Mouse (Mus musculus): ENCODE results near the gene Sarnp. TPM values are rescaled to one million over a fixed set of nuclear protein-coding genes. Genes with fewer than 3 reads are reported as not detected.

The Sarnp gene
- total RNA-seq, 2 experiments from 2014 or later, result 38.0 to 39.1 TPM

DNA sequence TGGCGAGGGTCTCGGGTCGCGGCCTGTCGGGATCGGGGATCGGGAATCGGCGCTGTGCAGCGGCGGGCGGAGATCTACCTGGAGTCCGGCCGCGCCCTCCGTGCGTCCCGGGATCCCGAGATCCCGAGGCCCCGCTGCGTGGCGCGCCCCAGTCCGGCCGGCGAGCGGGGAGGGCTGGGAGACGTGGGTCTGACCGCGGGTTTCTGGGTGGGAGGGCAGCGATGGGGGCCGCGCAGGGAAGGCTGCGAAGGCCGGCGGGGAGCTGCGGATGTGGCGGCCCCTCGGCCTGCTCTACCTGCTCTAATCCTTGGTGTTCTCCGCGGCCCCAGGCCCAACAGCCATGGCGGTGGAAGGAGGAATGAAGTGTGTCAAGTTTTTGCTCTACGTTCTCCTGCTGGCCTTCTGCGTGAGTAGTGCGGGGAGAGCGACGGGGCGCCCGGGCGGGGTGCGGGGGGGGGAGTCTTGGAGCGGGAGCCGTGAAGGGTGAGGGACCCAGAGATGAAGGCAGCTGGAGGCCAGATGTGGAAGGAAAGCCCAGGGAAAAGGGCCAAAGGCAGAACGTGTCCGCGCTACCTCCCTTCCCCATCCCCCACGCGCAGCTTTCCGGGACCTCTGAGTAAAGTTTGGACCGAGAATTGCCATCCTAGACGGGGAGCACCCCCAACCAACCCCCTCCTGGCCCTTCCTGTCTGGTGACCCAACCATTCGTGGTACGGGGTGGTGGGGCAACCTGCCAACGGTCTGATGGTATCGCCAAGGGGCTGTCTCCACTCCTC is 93.1 kb downstream of the Sarnp start:
- intact Hi-C loops (cut with DNase I), result no loop called here

DNA sequence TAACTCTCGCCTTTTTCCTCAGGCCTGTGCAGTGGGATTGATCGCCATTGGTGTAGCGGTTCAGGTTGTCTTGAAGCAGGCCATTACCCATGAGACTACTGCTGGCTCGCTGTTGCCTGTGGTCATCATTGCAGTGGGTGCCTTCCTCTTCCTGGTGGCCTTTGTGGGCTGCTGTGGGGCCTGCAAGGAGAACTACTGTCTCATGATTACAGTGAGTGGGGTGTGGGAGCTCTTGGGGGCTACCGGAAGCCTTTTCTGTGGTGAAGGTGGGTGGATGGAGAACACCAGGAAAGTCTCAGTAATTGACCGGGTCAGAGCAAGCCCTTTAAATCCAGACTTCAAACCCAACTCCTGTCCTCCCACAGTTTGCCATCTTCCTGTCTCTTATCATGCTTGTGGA is 94.3 kb downstream of the Sarnp start:
- intact Hi-C loops (cut with DNase I), result no loop called here
- DNase-seq, result no peak

More for the DNA sequence above, 93.1 kb downstream of the Sarnp start:
- DNase-seq, result peak; percentile 51 to 69

DNA sequence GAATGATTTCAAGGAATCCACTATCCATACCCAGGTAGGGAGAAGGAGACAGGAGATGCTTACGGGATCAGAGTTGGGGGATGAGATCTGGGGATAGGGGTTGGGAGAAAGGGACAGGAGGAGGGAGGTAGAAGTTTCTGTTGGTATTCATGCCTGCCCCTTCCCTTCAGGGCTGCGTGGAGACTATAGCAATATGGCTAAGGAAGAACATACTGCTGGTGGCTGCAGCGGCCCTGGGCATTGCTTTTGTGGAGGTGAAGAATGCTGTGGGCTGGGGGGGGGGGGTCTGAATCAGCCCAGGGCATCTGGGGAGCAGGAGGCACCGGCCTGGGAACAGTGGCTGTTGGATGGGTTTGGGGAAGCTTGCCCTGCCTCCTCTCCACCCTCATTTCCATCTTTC is 95.1 kb downstream of the Sarnp start:
- intact Hi-C loops (cut with DNase I), result loop anchor here (2.0 kb wide), 1 partner anchor 33 kb away; no protein-coding TSS in a partner anchor
- no peak for DNase-seq

DNA sequence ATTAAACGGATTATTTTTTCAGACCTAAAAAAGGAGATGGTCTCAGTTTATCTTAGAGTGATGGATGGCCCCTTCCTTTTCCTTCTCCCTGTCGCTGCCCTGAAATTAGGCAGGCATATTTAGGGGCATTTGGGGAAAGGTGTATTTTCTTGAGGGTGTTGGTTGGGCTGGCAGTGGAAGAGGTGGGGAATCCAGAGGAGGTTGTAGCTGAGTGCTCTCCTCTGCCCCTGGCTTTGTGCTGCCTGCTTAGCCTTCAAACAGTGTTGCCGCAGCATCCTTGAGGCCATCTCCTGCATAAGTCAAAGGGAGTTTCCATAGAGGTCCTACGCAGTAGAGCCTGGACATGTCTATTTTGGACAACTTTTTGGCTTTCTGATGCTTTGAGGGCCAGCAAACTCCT is 95.7 kb downstream of the Sarnp start:
- intact Hi-C loops (cut with DNase I), result loop anchor here (2.0 kb wide), 1 partner anchor 32 kb away; no protein-coding TSS in a partner anchor
- no peak for DNase-seq

DNA sequence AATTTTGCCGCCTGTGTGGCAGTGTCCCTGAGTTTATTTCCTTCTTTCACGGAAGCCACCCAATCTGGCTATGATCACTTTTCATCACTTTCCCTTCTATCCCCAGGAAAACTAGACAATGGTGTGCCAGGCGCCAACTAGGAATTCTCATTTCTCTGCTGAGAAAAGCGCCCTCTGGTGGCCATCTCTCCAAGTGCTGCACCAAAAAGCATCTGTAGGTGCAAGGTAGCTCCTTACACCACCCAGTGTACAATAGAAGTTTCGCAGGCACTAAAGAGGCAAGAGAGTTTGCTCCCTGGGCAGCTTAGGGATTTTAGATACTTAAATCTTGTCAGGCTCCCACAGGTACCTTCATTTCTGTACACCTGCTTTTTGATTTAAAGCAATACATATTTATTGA is 96.1 kb downstream of the Sarnp start:
- intact Hi-C loops (cut with DNase I), result loop anchor here (2.0 kb wide), 1 partner anchor 32 kb away; no protein-coding TSS in a partner anchor
- DNase-seq, result peak; percentile 86 to 92

DNA sequence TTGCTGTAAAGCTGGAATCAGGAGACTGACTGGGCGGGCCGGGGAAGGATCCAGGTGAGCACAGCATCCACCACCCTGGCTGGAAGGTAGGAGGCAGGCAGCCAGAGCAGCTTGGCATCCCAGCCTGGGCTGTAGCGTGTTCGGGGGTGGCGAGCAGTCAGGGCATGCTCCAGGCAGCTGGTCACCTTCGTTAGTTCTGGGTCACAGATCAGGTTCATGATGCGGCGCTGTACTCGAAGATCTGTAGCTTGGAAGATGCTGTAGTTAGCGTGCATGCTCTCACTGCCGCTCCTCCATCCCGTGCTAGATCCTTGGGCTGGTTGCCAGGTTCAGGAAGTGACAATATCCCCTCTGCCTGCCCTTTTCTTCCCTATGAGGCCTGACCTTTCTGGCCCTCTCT is 96.6 kb downstream of the Sarnp start:
- intact Hi-C loops (cut with DNase I), result loop anchor here (2.0 kb wide), 1 partner anchor 31 kb away; no protein-coding TSS in a partner anchor
- no peak for DNase-seq

DNA sequence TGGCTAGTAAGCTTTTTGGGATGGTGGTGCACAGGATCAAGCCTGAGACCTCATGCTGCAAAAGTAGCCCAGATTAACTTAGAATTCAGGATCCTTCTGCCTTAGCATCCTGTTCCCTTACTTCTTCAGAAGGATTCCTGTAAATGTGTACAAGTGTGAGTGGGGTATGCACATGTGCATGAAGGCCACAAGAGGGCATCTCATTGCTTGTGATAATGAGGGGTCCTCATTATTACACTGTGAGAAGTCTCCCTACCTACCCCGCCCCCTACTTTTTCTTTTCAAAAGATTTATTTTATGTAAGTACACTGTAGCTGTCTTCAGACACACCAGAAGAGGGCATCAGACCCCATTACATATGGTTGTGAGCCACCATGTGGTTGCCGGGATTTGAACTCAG is 98.4 kb downstream of the Sarnp start:
- no peak for DNase-seq
- intact Hi-C loops (cut with DNase I), result loop anchor here (5.0 kb wide), 1 partner anchor 62 kb away; no protein-coding TSS in a partner anchor

DNA sequence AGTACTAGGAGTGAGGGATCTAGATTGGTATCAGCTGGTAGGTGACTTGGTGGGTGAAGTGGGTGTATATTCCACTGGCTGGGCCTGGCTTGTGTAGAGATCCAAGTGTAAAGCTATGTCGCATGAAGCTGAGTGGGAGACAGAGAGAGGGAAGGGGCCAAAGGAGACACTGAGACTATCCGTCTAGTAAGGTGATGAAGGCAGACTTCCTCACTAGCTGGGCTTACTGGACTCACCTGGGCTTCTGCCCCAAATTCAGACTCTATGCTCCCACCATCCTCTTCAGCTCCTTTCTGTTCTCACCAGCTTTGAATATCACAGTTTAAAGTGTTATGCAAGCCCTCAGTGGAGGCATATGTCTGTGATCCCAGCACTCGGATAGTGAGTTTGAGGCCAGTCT is 99.5 kb downstream of the Sarnp start:
- DNase-seq, result no peak
- intact Hi-C loops (cut with DNase I), result loop anchor here (5.0 kb wide), 1 partner anchor 61 kb away; no protein-coding TSS in a partner anchor

DNA sequence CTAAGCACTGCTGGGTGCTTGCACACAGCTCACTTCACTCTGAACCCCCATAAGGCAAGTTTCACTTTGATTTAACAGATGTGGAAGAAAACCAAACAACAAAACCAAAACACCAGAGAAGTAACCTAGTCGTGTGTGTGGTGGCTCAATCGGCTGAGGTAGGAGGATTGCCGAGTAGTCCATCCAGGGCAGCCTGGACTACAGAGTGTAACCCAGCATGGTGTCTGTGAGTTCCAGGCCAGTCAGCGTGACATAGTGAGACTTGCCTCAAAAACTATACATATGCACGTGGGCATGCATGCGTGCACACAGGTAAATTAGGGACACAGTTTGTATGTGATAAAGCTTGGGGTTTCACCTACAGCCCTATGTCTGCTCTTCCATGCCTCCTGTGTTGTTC is 100.3 kb downstream of the Sarnp start:
- intact Hi-C loops (cut with DNase I), result loop anchor here (5.0 kb wide), 1 partner anchor 60 kb away; no protein-coding TSS in a partner anchor
- DNase-seq, result no peak

DNA sequence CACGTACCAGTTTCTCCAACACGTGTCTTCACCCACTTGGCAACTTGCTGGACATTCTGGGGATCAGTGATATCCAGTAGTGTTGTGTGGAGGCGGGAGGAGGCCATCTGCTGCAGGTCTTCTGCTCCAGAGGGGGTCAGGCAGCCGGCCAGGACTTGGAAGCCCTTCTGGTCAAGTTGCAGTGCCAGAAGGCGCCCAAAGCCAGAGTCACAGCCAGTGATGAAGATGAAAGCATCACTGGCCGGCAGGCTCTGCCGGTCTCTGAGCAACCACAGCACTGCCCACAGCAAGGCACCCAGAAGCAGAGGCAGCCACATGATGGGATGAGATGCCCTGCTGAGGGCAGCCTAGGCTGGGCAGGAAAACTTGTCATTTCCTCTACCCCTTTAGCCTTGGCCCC is 101.1 kb downstream of the Sarnp start:
- peak; percentile 46 to 51 for DNase-seq
- intact Hi-C loops (cut with DNase I), result loop anchor here (5.0 kb wide), 1 partner anchor 59 kb away; no protein-coding TSS in a partner anchor

DNA sequence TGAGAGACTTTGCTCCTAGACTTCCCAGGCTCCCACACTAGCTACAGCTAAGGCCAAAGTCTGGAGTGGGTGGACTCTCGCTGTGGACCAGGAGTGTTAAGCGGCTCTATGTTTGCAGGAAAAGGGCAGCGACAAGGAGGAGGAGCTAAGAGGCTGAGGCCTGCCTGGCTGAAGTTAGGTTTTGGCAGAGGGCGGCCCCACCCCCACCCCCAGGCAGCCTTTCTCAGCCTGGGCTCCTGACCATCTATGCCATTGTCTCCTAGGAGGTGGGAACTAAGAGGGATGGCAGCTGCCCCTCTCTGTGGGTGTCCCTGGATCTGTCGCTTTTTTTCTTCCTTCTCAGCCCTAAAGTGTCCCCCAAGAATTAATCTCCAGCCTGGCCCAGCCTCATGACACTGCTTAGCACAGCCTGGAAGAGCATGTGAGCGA is 102.1 kb downstream of the Sarnp start:
- intact Hi-C loops (cut with DNase I), result loop anchor here (5.0 kb wide), 1 partner anchor 58 kb away; no protein-coding TSS in a partner anchor
- DNase-seq, result peak in 1 of 2 experiments; percentile 41

DNA sequence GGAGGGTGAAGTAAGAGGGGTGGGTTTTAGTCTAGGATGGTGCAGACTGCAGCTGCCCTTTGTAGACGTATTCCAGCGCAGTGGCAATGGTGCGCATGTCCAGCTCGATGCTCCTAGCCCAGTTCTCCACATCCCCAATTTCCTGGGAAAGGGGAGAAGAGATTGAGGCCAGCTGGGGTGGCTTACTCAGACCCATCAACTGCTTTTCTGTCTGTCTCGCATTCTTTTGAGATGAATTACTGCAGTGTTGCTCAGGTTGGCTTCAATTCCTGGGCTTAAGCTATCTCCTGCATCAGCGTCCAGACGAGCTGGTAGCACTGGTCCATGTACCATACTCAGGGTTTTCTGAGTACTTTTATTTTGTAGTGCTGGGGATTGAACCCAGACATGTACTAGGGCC is 102.8 kb downstream of the Sarnp start:
- intact Hi-C loops (cut with DNase I), result loop anchor here (5.0 kb wide), 1 partner anchor 57 kb away; no protein-coding TSS in a partner anchor
- DNase-seq, result no peak

DNA sequence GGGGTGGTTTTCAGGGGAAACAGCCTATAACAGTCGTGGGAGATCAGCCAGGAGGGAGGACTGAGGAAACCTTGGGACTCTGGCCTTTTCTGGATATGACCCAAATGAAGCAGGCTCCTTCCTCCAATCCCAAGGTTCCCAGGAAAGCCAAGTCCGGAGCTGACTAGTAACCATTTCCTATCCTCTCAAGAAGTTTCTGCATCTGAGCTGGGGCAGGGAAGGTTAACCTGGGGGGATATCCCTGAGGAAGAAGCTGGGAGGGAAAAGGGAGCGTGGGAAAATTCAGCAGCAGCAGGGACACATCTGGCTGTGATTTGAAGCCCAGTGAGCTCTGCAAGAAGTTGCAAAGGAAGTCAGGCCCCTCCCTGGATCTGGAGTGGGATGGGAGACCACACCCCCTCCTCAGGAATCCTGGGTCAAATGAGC is 103.6 kb downstream of the Sarnp start:
- intact Hi-C loops (cut with DNase I), result no loop called here
- peak in 1 of 2 experiments; percentile 44 for DNase-seq

DNA sequence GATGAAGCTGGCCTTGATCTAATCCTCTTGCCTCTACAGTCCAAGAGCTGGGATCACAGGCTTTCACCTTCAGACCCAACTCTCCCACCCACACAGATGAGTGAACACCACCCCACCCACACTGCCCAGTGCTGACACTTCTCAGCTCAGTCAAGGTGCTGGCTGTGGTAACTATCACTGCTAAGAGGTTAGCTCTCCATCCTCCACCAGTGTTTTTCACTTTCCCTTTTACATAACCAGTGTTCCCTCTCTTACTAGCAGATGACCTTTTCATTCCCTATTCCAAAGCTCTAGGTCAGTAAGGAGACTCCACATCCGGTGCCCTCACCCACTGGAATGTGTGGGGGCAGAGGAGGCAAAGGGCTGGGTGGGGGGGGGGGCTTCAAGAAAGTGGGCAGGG is 104.1 kb downstream of the Sarnp start:
- intact Hi-C loops (cut with DNase I), result no loop called here
- DNase-seq, result no peak

DNA sequence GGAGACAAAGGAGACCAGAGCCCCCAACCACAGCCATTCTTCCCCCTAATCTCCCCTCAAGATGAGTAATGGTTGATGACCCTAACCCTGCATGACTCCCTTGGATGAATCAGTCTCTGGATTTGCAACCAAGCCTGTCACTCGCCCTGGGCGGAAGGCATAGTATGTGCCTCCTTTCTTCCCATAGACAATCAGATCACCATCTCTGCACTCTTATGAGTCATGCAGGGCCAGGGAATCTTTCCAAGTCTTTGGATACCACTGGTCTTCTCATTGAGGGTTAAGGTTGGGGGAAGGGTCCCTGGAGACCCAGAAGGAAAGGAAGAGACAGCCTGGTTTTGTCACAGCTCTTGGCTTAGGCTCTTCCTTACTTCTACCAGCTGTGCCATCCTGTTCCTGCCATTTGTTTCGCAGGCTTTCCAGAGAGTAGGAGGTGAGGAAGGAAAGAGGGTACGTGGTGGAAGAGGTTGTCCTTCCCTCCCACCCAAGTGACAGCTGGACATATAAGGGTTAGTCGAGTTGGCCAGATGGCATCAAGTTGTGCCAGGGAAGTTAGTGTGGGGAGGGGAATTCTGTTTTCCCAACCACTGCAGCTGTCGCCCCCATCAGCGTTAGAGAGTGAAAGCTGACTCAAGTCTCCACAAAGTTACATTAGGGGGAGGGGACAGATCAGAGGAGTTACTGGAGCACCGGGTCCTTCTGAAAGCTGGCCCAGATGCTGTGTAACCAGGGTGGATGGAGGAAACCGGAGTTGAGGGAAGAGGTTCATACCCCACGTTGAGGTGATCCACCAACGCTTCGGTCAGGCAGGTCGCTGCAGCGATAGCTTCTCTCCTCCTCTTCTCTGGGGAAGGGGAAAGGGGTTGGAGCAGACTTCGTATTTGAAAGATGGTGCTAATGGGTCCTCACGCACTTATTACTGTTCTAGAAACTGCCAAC is 105.0 kb downstream of the Sarnp start:
- intact Hi-C loops (cut with DNase I), result no loop called here
- DNase-seq, result no peak

DNA sequence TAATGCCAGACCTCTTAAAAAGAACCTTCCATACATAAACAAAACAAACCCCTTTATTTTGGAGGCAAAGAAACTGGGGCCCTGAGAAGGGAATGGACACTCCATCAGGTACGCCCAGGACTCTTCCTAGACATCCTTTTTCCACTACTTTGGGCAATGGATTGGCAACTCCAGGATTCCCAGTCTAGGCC is 105.6 kb downstream of the Sarnp start, which contains the start of gene Rdh5:
Gene Rdh5 (minus strand): TSS at position 67 of the 191 bp plus-strand sequence.
- DNase-seq, result no peak
- intact Hi-C loops (cut with DNase I), result no loop called here

DNA sequence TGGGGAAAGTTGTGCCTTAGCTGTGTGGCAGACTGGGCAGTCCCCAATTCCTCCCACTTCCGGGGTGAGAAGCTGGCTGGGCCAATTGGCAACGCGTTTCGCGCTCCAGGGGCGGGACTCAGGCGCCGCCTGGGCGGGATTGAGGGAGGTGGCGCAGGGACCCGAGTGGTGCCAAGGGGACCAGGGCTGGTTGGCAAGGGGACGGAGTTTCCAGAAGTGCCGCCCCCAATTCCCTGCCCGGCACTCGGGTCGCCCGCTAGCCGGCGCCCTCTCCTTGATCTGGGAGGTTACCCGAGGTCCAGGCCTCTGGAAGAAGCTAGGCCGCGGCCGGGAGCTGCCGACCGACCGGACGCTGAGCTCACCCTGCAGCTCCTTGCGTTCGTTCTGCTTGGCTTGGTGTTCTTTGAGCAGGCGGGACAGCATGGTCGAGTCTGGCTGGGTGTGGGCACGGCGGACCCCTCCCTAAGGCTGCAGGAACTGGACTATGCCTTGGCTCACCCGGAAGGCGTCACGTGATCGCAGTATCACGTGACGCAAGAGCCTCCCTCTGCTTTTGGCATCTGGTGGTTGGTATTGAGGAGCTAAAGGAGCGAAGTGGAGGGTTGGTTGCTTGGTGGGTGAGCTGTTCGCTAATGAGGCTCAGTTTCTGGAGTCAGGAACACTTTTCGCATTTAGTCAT is 106.0 kb downstream of the Sarnp start:
- intact Hi-C loops (cut with DNase I), result no loop called here
- DNase-seq, result peak; percentile 95 to 96

DNA sequence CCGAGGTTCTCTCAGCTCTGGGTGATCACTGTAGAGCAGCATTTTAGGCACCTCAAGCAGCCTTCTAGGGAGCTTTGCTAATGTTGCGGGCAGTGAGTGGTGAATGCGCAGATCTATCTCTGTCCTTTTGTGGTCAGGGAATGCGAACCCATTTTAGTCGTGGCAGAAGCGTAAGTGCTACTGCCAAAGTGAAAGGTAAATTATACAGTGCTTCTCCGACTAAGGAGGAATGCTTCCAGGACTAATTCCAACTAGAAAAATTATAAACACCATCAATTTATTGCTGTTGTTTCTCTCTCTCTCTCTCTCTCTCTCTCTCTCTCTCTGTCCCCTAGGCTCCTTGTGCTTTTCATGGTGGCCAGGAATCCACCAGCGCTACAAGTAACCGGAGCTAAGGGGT is 106.8 kb downstream of the Sarnp start, which contains the start of gene Bloc1s1:
Gene Bloc1s1 (minus strand): TSS at position 101 of the 400 bp plus-strand sequence.
- intact Hi-C loops (cut with DNase I), result no loop called here
- DNase-seq, result no peak

Measured in heart, postnatal 36 days (tissue).